Mouse (Mus musculus) neural tube, embryonic 14.5 days (tissue): ENCODE results near the gene Gstm4. TPM values are rescaled to one million over a fixed set of nuclear protein-coding genes. Genes with fewer than 3 reads are reported as not detected.

Experiments used
- ATAC-seq: fragments of 200-750 bp; cut with Nextera tagmentation; 2 replicates; pipeline ENCODE4 v1.8.0; 2017; ENCODE audit warnings: low read depth, mild to moderate bottlenecking, moderate TSS enrichment, moderate library complexity
- H3K27ac ChIP-seq: fragments of 300-500 bp; sonication (generic); 2 replicates; pipeline ENCODE4 v1.5.1; 2014; ENCODE audit warnings: low read depth, mild to moderate bottlenecking, control low read depth, low read length, moderate library complexity, mixed read lengths
- H3K27me3 ChIP-seq: fragments of 300-500 bp; sonication (generic); 2 replicates; pipeline ENCODE4 v1.6.1; 2014; ENCODE audit warnings: low read length; ENCODE audit not compliant: control insufficient read depth, insufficient read depth
- H3K36me3 ChIP-seq: fragments of 300-500 bp; sonication (generic); 2 replicates; pipeline ENCODE4 v1.6.1; 2014; ENCODE audit warnings: low read length, mixed read lengths; ENCODE audit not compliant: control insufficient read depth, insufficient read depth
- H3K4me1 ChIP-seq: fragments of 300-500 bp; sonication (generic); 2 replicates; pipeline ENCODE4 v1.6.1; 2014; ENCODE audit warnings: low read length; ENCODE audit not compliant: control insufficient read depth, insufficient read depth
- H3K4me2 ChIP-seq: fragments of 300-500 bp; sonication (generic); 2 replicates; pipeline ENCODE4 v1.6.1; 2014; ENCODE audit warnings: mild to moderate bottlenecking, low read depth, low read length, control low read depth
- H3K4me3 ChIP-seq: fragments of 300-500 bp; sonication (generic); 2 replicates; pipeline ENCODE4 v1.5.1; 2014; ENCODE audit warnings: low read depth, low read length, control low read depth, mixed read lengths
- H3K9ac ChIP-seq: fragments of 300-500 bp; sonication (generic); replicated peaks from 2 replicates; pipeline ENCODE4 v1.6.1; 2014; ENCODE audit warnings: low read depth, mild to moderate bottlenecking, control low read depth, low read length, mixed read lengths
- H3K9me3 ChIP-seq: fragments of 300-500 bp; sonication (generic); 2 replicates; pipeline ENCODE4 v1.6.1; 2016; ENCODE audit warnings: low read length; ENCODE audit not compliant: control insufficient read depth
- WGBS: fragments of 180-500 bp; shearing (Covaris S2); extraction: QIAGEN DNeasy Blood & Tissue Kit; methylation state at CpG from one replicate; pipeline ENCODE4 v1.1.7; 2014; 5-methylcytosine and 5-hydroxymethylcytosine counted together
- polyA plus RNA-seq: library from polyadenylated mRNA; unstranded; fragments of >200 nt; fragmentation: Nextera tagmentation; extraction: Ambion mirVana; gene quantifications from 2 replicates; pipeline ENCODE4 v1.2.1, GENCODE M21; 2014

Gene Gstm4
- polyA plus RNA-seq, result 17.7 and 18.6 TPM in 2 replicates

DNA sequence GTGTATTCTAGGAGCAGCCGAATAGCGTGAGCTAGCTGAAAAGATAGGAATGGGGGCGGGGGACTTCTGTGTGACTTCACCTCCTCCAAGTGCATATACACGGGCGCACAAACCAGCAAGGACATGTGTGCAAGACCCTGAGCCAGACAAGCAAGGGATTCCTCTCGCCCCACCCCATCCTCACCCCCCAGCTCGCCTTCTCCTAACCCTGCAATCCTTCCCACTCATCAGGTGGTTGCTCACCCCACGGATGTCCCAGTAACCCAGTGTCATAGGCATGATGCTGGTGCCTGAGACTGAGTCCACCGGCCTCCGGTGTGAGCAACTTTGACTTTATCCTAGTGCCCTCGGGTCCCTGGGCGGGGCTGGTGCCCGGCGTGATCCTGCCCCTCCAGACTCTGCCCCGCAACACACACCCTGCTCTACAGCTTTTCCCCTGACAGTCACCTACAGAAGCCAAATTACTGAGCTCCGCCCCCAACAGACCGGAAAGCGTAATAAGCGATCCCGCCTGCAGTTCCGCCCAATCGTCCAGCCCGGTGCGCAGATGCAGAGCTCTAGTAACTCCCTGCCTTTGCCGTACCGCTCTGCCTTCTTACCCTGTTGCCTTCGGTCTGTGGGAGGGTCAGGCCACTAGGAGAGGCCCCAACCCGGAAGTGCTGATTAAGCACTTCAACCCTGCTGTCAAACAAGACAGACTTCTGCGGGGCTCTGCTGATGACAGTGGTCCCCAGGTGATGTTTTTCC lies at the start of gene Gstm4:
Gene Gstm4, minus strand, starts transcription at position 501 of the 747 bp plus-strand sequence.
- Histone ChIP-seq H3K27me3 (no peaks in the 10 kb centered on the region), H3K4me3 (peak within 1 kb of the TSS; percentile 49), H3K9me3 (no peaks in the 10 kb centered on the region), H3K4me2 (peak within 1 kb of the TSS; percentile 88), H3K9ac (peak within 1 kb of the TSS; percentile 61), H3K36me3 (no peaks in the 10 kb centered on the region), H3K4me1 (0 out of 2 replicates have a peak, but pooled peaks cover 4% of the 10 kb centered on the region), H3K27ac (peak within 1 kb of the TSS; percentile 60)
- WGBS, result 7% methylated on average over 29 of the region's 29 CpGs
- ATAC-seq, result peak; percentile 93

DNA sequence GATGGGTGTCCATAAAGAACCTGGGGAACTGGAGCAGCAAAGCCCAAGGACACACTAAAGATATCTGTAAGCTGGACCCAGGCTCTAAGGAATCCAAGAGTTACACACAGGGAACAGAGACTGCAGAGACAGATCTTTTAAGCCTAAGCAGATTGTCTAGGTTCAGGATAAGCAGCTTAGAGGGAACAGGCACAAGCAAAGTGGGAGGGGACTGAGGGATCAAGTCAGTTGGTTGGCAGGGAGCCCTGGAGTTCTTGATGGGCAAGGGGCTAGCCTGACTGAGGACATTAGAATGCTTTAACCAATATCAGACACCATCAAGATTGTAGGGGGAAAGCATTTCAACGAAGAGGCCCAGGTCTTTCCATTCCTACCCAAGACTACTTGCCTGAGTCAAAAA lies 49.5 kb upstream of the Gstm4 start:
- Histone ChIP-seq H3K36me3 (no peaks in the 10 kb centered on the region), H3K9me3 (no peaks in the 10 kb centered on the region), H3K4me1 (no peaks in the 10 kb centered on the region), H3K27me3 (no peaks in the 10 kb centered on the region), H3K4me3 (no peak overlapping the region), H3K27ac (no peak overlapping the region), H3K9ac (no peak overlapping the region), H3K4me2 (no peak overlapping the region)
- no peak for ATAC-seq
- 100% methylated on average over 1 of the region's 1 CpGs for whole genome bisulfite sequencing

DNA sequence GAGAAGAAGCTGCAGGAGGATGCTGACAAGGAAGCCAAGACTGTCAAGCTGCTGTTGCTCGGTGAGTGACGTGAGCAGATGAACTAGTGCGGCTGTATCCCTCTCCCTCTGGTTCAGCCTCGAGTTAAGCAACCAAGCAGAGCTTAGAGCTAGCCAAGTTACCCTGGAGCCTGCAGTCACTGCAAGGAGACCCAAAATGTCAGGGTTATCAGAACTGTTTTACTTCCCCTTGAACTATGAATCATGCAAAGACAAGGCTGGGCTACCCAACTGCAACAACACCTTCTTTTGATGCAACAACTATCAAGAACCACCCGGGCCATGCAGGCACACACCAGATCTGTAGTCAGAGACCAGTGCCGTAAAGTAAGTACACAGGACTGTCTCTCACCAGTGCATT lies 48.6 kb upstream of the Gstm4 start:
- H3K4me1 ChIP-seq, result no peaks in the 10 kb centered on the region
- no peak for ATAC-seq
- H3K4me3 ChIP-seq, result no peak overlapping the region
- no peak overlapping the region for H3K4me2 ChIP-seq
- no peak overlapping the region for H3K27ac ChIP-seq
- no peaks in the 10 kb centered on the region for H3K9me3 ChIP-seq
- no peak overlapping the region for H3K9ac ChIP-seq
- H3K27me3 ChIP-seq, result no peaks in the 10 kb centered on the region
- 76% methylated on average over 6 of the region's 6 CpGs for WGBS
- H3K36me3 ChIP-seq, result no peaks in the 10 kb centered on the region

DNA sequence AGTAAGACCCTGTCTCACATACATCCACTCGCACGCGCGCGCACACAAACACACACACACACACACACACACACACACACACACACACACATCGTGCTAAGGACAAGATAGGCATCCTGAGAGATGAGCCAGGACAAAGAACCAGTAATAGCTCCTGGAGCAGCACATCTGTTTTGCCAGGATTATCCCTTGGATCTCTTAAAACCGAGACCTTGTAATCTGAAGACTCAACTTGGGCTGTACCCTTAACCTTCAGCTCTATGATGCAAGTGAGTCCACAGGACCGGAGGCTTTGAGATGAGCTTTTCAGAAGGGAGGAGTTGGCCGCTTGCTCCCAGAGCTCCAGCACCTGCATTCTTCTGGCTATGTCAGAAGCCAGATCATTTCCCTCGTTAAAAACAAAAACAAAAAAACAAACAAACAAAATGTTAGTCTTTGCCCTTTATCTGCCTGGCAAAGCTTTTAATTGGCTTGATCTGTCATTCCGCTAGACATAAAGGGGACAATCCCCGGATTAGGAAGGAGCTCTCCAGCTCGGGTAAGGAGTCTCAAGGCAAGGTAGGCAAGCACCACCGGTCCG lies 47.9 kb upstream of the Gstm4 start, which contains the start of gene Gnat2:
Gene Gnat2, plus strand, starts transcription at position 254 of the 580 bp plus-strand sequence.
- 87% methylated on average over 15 of the region's 15 CpGs for WGBS
- H3K4me3 ChIP-seq, result no peak within 1 kb of the TSS
- H3K36me3 ChIP-seq, result no peaks in the 10 kb centered on the region
- no peak within 1 kb of the TSS for H3K27ac ChIP-seq
- no peak within 1 kb of the TSS for H3K9ac ChIP-seq
- no peaks in the 10 kb centered on the region for H3K4me1 ChIP-seq
- H3K4me2 ChIP-seq, result no peak within 1 kb of the TSS
- ATAC-seq, result no peak
- no peaks in the 10 kb centered on the region for H3K9me3 ChIP-seq
- H3K27me3 ChIP-seq, result no peaks in the 10 kb centered on the region

DNA sequence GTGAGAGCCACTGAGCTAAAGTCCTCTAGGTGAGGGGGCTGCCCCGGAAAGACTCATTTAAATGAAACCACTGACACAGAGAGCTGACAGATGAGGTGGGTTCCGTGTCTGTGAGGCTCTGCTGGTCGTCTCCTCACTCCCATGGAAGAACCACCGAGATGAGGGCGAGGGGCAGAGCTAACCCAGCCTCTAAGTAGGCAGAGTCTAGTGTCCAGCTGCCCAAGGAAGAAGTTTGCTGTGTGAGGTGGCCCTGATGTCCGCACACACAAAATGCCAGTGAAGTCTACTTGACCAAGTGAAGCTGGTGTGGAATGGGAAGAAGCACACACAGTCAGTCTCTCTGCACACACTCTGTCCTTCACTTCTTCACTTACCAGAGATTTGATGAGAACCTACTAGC lies 47.3 kb upstream of the Gstm4 start:
- ATAC-seq, result no peak
- H3K27me3 ChIP-seq, result no peaks in the 10 kb centered on the region
- 73% methylated on average over 6 of the region's 6 CpGs for WGBS
- no peak overlapping the region for H3K4me2 ChIP-seq
- no peaks in the 10 kb centered on the region for H3K9me3 ChIP-seq
- H3K9ac ChIP-seq, result no peak overlapping the region
- H3K4me3 ChIP-seq, result no peak overlapping the region
- no peak overlapping the region for H3K27ac ChIP-seq
- no peaks in the 10 kb centered on the region for H3K4me1 ChIP-seq
- H3K36me3 ChIP-seq, result no peaks in the 10 kb centered on the region

DNA sequence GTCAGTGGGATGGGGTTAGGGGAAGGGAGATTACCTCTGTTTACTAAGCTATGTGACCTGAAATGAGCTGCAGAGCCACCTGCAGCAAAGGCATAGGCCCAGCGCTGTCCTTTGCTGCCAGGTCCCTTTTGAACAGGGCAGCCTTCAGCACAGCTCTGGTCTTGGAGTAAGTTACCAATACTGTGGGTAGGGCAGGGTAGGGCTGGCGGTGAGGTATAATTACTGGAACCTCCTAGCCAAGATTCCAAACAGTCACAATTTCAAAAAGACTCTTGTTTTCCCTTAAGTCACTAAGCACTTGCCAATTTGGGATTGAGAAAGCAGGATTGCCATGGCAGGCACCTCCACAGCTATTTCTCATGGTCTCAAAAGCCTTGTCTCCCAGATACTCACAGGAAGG lies 45.9 kb upstream of the Gstm4 start:
- ATAC-seq, result no peak
- peaks cover 8% of the 10 kb centered on the region for H3K4me1 ChIP-seq
- no peak overlapping the region for H3K27ac ChIP-seq
- no peaks in the 10 kb centered on the region for H3K9me3 ChIP-seq
- no peak overlapping the region for H3K4me2 ChIP-seq
- H3K9ac ChIP-seq, result no peak overlapping the region
- 83% methylated on average over 2 of the region's 2 CpGs for WGBS
- no peaks in the 10 kb centered on the region for H3K36me3 ChIP-seq
- no peaks in the 10 kb centered on the region for H3K27me3 ChIP-seq
- no peak overlapping the region for H3K4me3 ChIP-seq

DNA sequence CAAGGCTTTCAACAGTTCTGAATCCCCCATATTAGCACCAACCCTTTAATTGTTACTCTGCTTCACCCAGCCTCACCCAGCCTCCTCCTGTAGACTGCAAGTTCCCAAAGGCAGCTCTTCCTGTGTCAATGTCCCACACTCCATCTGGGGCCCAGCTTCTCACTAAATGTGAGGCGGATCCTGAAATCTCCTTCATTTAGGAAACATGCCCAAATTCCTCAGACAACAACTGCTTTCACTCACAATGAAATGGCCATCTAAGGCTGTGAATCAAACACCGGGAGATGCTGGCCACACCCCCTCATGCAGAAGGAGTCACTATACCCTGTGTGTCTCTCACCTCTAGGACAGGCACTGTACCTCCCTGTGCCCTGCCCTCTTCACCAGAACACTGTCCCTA lies 45.2 kb upstream of the Gstm4 start:
- no peak overlapping the region for H3K4me3 ChIP-seq
- ATAC-seq, result no peak
- no peak overlapping the region for H3K27ac ChIP-seq
- 39% methylated on average over 2 of the region's 2 CpGs for WGBS
- no peak overlapping the region for H3K4me2 ChIP-seq
- H3K9me3 ChIP-seq, result no peaks in the 10 kb centered on the region
- peaks cover 11% of the 10 kb centered on the region for H3K4me1 ChIP-seq
- no peaks in the 10 kb centered on the region for H3K27me3 ChIP-seq
- H3K36me3 ChIP-seq, result no peaks in the 10 kb centered on the region
- H3K9ac ChIP-seq, result no peak overlapping the region

DNA sequence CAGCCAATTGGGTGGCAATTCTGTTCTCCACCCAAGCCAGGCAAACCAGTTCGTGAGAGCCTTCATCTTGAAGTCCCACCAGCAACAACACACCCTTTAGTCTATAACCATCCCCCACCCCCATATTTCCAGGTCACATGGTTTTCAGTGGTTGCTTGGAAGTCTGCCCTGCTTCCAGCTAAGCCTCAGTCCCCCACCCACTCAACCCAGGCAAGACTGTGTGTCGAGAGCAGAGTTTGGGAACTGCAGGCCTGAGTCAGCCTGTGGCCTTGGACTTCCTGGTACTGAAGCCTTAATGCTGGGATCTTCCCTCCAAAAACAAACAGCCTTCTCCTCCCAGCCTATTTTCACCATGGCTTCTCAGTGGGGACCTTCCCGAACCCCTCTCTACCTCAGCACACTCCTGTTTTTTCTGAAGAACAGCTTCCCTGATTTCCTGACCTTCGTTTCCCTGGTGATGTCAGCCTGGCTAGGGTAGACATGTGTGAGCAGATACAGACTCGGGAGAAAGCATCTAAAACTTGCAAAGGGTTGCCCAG lies 44.2 kb upstream of the Gstm4 start:
- Histone ChIP-seq H3K4me3 (no peak overlapping the region), H3K4me2 (no peak overlapping the region), H3K27me3 (no peaks in the 10 kb centered on the region), H3K9me3 (no peaks in the 10 kb centered on the region), H3K27ac (no peak overlapping the region), H3K9ac (no peak overlapping the region), H3K4me1 (peaks cover 20% of the 10 kb centered on the region), H3K36me3 (no peaks in the 10 kb centered on the region)
- no peak for ATAC-seq
- 41% methylated on average over 5 of the region's 5 CpGs for WGBS

DNA sequence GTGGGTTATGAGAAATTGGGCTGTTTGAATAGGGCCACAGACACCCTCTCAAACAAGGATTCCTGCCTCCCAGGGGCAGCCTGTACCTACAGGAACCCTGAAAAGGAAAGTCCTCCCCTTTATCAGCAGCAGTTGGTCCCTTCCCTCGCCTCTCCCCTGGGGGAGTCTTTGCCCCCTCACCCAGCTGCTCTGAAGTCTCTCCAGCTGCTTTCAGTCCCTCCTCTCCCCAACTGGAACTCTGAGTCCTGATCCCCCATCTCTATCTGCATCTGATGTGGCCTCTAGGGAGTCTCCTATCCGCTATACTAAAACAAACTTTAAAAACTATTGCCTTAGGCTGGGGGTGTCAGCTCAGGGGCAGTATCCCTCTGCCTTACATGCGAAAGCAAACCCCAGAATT lies 42.6 kb upstream of the Gstm4 start:
- Histone ChIP-seq H3K27me3 (no peaks in the 10 kb centered on the region), H3K4me1 (peaks cover 29% of the 10 kb centered on the region), H3K27ac (no peak overlapping the region), H3K9me3 (no peaks in the 10 kb centered on the region), H3K4me3 (no peak overlapping the region), H3K4me2 (no peak overlapping the region), H3K36me3 (no peaks in the 10 kb centered on the region), H3K9ac (no peak overlapping the region)
- ATAC-seq, result no peak
- WGBS, result 73% methylated on average over 3 of the region's 3 CpGs
